Mouse (Mus musculus) neural tube, embryonic 15.5 days (tissue): Measurements from ENCODE around the gene Asap2. TPM values are rescaled to one million over a fixed set of nuclear protein-coding genes. Genes with fewer than 3 reads are reported as not detected.

Experiments
- ATAC-seq: fragments of 200-750 bp; cut with Nextera tagmentation; 2 replicates; pipeline ENCODE4 v1.8.0; 2017; ENCODE audit warnings: mild to moderate bottlenecking, moderate TSS enrichment, moderate library complexity; ENCODE audit not compliant: low FRiP score
- H3K27ac ChIP-seq: fragments of 300-500 bp; sonication (generic); replicated peaks from 2 replicates; pipeline ENCODE4 v1.5.1; 2015; ENCODE audit warnings: mild to moderate bottlenecking, inconsistent platforms
- H3K27me3 ChIP-seq: fragments of 300-500 bp; sonication (generic); replicated peaks from 2 replicates; pipeline ENCODE4 v1.6.1; 2015; ENCODE audit warnings: inconsistent platforms
- H3K36me3 ChIP-seq: fragments of 300-500 bp; sonication (generic); 2 replicates; pipeline ENCODE4 v1.6.1; 2015; ENCODE audit warnings: inconsistent platforms
- H3K4me1 ChIP-seq: fragments of 300-500 bp; sonication (generic); 2 replicates; pipeline ENCODE4 v1.6.1; 2015; ENCODE audit warnings: inconsistent platforms
- H3K4me2 ChIP-seq: fragments of 300-500 bp; sonication (generic); 2 replicates; pipeline ENCODE4 v1.6.1; 2015; ENCODE audit warnings: inconsistent platforms, mild to moderate bottlenecking, moderate library complexity
- H3K4me3 ChIP-seq: fragments of 300-500 bp; sonication (generic); replicated peaks from 2 replicates; pipeline ENCODE4 v1.5.1; 2015; ENCODE audit warnings: mild to moderate bottlenecking, inconsistent platforms
- H3K9ac ChIP-seq: fragments of 300-500 bp; sonication (generic); replicated peaks from 2 replicates; pipeline ENCODE4 v1.6.1; 2015; ENCODE audit warnings: mild to moderate bottlenecking, inconsistent platforms
- H3K9me3 ChIP-seq: fragments of 300-500 bp; sonication (generic); replicated peaks from 2 replicates; pipeline ENCODE4 v1.6.1; 2016; ENCODE audit warnings: inconsistent platforms
- WGBS: fragments of 180-500 bp; shearing (Covaris S2); methylation state at CpG from one replicate; pipeline ENCODE4 v1.1.7; 2015; ENCODE audit warnings: mixed read lengths; 5-methylcytosine and 5-hydroxymethylcytosine counted together
- polyA plus RNA-seq: library from polyadenylated mRNA; unstranded; fragments of >200 nt; fragmentation: Nextera tagmentation; extraction: Ambion mirVana; gene quantifications from 2 replicates; pipeline ENCODE4 v1.2.1, GENCODE M21; 2015

Gene Asap2
- polyA plus RNA-seq, 1 experiment from 2014 or later: 10.8 TPM

GRCm38 (mm10) chr12:21260494-21261256 is 270.4 kb downstream of the Asap2 start:
- Histone ChIP-seq H3K4me2 (no peak overlapping the region), H3K27ac (no peak overlapping the region), H3K36me3 (peaks cover 68% of the 10 kb centered on the region), H3K4me1 (no peaks in the 10 kb centered on the region), H3K9me3 (no peaks in the 10 kb centered on the region), H3K4me3 (no peak overlapping the region), H3K9ac (no peak overlapping the region), H3K27me3 (no peaks in the 10 kb centered on the region)
- 95% methylated on average over 6 of the region's 6 CpGs for WGBS
- no peak for ATAC-seq

GRCm38 (mm10) chr12:21261521-21261920 is 271.3 kb downstream of the Asap2 start:
- ATAC-seq: no peak
- H3K4me1 ChIP-seq: no peaks in the 10 kb centered on the region
- H3K4me2 ChIP-seq: no peak overlapping the region
- H3K36me3 ChIP-seq: peaks cover 68% of the 10 kb centered on the region
- 88% methylated on average over 4 of the region's 4 CpGs for WGBS
- no peak overlapping the region for H3K27ac ChIP-seq
- no peaks in the 10 kb centered on the region for H3K9me3 ChIP-seq
- H3K9ac ChIP-seq: no peak overlapping the region
- H3K27me3 ChIP-seq: no peaks in the 10 kb centered on the region
- no peak overlapping the region for H3K4me3 ChIP-seq

DNA sequence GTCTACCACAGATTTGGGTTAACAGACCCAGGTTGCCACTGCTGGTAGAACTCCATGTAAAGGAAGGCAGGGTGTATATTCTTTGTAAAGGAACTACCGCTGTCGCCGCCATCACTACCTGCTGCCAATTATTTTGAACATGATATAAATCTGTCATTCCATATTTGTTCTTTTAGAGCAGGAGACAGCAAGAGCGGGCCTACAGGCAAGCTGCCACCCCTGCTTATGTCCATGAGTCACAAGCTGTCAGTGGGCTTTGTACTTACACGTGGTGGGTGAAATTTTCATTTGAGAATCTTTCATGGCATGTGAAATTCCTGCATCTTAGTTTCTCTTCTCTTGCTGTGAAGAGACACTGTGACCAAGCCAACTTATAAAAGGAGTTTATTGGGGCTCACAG is 273.0 kb downstream of the Asap2 start:
- no peak for ATAC-seq
- no peak overlapping the region for H3K4me2 ChIP-seq
- no peak overlapping the region for H3K27ac ChIP-seq
- whole genome bisulfite sequencing: 96% methylated on average over 5 of the region's 5 CpGs
- H3K36me3 ChIP-seq: peaks cover 69% of the 10 kb centered on the region
- no peaks in the 10 kb centered on the region for H3K27me3 ChIP-seq
- H3K4me1 ChIP-seq: no peaks in the 10 kb centered on the region
- no peak overlapping the region for H3K9ac ChIP-seq
- H3K9me3 ChIP-seq: no peaks in the 10 kb centered on the region
- no peak overlapping the region for H3K4me3 ChIP-seq

DNA sequence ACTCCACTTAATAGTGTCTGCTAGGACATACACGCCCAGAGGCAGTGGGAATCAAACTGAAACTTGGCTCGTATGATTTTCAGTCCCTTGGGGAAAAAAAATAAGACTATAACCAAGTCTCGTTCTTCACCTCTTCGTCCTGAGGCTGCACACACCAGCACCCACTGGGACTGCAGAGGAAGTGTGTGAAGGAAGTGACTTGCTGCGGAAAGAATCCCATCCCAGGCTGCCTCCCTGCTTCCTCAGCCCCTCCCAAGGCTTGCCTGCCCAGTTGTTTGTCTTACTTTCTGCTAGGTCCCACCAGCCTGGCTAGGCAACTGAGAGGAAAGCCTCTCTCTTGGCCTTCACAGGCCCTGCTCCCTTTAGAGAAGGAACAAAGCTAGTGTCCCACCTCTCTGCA is 274.0 kb downstream of the Asap2 start:
- 86% methylated on average over 5 of the region's 5 CpGs for WGBS
- Histone ChIP-seq H3K27me3 (no peaks in the 10 kb centered on the region), H3K36me3 (peaks cover 68% of the 10 kb centered on the region), H3K4me2 (no peak overlapping the region), H3K4me1 (no peaks in the 10 kb centered on the region), H3K9me3 (no peaks in the 10 kb centered on the region), H3K9ac (no peak overlapping the region), H3K4me3 (no peak overlapping the region), H3K27ac (0 out of 2 replicates have a peak overlapping the region, but pooled peaks have one; percentile 37)
- ATAC-seq: no peak

DNA sequence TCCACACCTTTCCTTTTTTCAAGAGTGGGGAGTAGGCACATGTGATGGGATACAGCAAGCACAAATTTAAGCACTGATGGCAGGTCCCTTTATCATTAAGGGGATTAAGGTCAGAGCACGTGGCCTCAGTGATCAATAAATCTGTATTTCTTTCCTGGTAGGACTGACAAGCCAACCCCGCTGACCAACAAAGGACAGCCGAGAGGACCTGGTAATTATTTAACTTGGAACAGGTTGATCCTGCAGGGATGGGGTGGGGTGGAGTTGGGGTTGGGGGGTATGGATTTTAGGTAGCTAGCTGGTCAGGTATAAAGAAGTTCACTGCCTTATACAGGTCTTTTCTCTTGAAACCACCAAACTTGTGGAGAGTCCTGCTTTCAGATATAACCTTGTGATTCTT is 274.7 kb downstream of the Asap2 start:
- no peak for ATAC-seq
- WGBS: 87% methylated on average over 3 of the region's 3 CpGs
- H3K27me3 ChIP-seq: no peaks in the 10 kb centered on the region
- H3K4me1 ChIP-seq: no peaks in the 10 kb centered on the region
- H3K9ac ChIP-seq: no peak overlapping the region
- H3K4me3 ChIP-seq: no peak overlapping the region
- no peak overlapping the region for H3K4me2 ChIP-seq
- H3K27ac ChIP-seq: no peak overlapping the region
- H3K9me3 ChIP-seq: no peaks in the 10 kb centered on the region
- peaks cover 64% of the 10 kb centered on the region for H3K36me3 ChIP-seq

- Histone ChIP-seq H3K9me3 (no peaks in the 10 kb centered on the region), H3K27me3 (no peaks in the 10 kb centered on the region), H3K4me2 (no peak overlapping the region), H3K4me1 (no peaks in the 10 kb centered on the region), H3K36me3 (peaks cover 63% of the 10 kb centered on the region), H3K27ac (no peak overlapping the region), H3K9ac (no peak overlapping the region), H3K4me3 (no peak overlapping the region)
- 96% methylated on average over 4 of the region's 4 CpGs for WGBS
- no peak for ATAC-seq
Measured at GRCm38 (mm10) chr12:21265501-21265900, 275.2 kb downstream of the Asap2 start.

DNA sequence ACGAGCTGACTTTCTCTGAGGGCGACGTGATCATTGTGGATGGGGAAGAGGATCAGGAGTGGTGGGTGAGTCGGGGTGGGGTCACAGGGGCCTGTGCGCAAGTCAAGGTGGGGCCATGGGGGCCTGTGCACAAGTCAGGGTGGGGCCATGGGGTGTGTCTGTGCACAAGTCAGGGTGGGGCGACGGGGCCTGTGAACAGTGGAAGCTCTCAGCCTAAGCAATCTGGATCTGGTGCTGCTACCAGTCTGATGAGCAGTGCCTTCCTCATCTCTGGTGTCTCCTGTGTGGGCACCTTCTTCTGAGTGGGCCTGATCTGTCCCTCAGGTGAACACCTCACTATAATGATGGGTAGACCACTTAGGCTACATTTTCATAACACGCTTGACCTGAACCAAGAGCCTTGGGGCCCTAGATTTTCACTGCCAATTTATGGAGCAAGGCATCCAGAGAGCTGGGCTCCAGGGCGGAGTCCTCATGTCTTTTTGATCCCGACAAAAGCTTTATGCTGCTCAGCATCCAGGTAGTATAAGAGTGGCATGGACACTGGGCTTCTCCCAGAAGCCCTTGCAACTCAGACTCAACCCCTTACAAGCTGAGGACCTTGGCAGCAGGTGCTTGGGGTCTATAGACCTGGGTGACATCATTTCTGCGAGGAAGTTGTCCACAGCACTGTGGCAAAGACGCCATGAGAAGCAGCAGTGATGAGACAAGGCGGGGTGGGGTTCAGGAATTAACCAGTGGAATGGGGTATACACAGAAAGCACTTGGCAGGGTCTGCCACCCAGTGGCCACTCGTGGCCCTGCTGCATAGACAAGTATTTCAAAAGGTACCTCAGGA is 275.9 kb downstream of the Asap2 start:
- Histone ChIP-seq H3K4me2 (no peak overlapping the region), H3K27me3 (no peaks in the 10 kb centered on the region), H3K4me3 (no peak overlapping the region), H3K36me3 (peaks cover 65% of the 10 kb centered on the region), H3K9ac (no peak overlapping the region), H3K4me1 (no peaks in the 10 kb centered on the region), H3K27ac (no peak overlapping the region), H3K9me3 (no peaks in the 10 kb centered on the region)
- WGBS: 73% methylated on average over 14 of the region's 14 CpGs
- ATAC-seq: peak; percentile 91

DNA sequence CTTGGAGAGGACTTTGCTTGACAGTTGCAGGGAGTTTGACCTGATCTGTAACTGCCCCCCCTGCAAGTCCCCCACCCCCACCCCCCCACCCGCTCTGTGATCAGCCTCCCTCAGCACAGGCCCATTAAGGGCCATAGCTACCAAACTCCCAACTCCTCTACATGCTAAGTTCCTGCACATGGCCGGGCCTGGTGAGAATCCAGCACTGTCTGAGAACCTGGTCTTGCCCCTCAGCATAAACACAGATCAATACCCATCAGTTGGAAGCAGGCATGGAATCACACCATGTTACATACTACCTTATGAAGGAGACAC is 276.5 kb downstream of the Asap2 start:
- Histone ChIP-seq H3K9ac (no peak overlapping the region), H3K4me1 (no peaks in the 10 kb centered on the region), H3K4me3 (no peak overlapping the region), H3K9me3 (no peaks in the 10 kb centered on the region), H3K27me3 (no peaks in the 10 kb centered on the region), H3K4me2 (no peak overlapping the region), H3K27ac (no peak overlapping the region), H3K36me3 (peaks cover 67% of the 10 kb centered on the region)
- 90% methylated on average over 2 of the region's 2 CpGs for WGBS
- no peak for ATAC-seq

DNA sequence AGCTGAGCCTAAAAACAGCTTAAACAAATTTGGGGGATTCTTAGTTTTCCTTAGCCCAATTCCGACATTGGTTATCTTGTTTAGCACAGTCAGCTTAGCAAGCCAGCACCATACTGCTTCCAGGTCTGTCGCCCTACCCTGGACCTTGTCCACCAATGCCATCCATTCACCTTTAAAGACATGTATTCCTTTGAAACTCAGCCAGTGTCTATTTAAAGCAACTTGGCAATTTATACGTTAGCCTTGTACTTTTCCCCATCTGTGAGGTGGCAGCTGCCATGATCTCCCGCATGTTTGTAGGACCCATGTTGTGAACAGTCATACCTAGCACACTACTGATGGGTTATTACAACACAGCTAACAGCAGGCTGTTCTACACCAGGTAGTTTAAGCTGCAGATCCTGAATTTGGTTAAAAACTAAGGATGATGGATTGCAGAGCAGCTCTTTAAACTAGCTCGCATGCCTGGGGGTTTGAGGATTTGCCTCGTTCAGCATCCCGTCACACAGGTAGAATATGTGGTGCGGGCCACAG is 277.9 kb downstream of the Asap2 start:
- Histone ChIP-seq H3K9ac (no peak overlapping the region), H3K27me3 (no peaks in the 10 kb centered on the region), H3K4me2 (no peak overlapping the region), H3K36me3 (peaks cover 58% of the 10 kb centered on the region), H3K9me3 (no peaks in the 10 kb centered on the region), H3K4me3 (no peak overlapping the region), H3K4me1 (no peaks in the 10 kb centered on the region), H3K27ac (no peak overlapping the region)
- WGBS: 90% methylated on average over 8 of the region's 8 CpGs
- ATAC-seq: no peak

DNA sequence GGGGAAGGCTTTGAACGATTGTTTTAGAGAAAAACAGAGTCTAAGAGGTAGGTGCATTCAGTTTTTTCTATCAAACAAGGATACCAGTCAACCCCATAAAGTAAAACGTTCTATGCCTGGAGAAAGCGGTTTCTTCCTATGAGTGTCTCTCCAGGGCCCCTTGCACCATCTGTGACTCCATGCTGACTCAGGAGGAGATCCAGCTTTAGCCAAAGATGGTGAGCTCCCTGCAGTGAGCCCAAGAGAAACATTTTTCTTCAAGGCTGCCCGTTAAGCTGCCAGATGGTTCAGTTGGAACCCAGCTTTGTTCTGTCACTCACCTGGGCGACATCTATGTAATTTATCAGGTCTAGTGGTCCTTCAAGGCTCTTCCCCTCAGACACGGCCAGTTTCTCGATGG is 284.2 kb downstream of the Asap2 start:
- Histone ChIP-seq H3K36me3 (peaks cover 24% of the 10 kb centered on the region), H3K9me3 (no peaks in the 10 kb centered on the region), H3K4me2 (no peak overlapping the region), H3K27ac (no peak overlapping the region), H3K4me3 (no peak overlapping the region), H3K4me1 (no peaks in the 10 kb centered on the region), H3K27me3 (no peaks in the 10 kb centered on the region), H3K9ac (no peak overlapping the region)
- no peak for ATAC-seq
- 59% methylated on average over 7 of the region's 7 CpGs for WGBS

- Histone ChIP-seq H3K36me3 (0 out of 2 replicates have a peak, but pooled peaks cover 3% of the 10 kb centered on the region), H3K4me2 (no peak overlapping the region), H3K9ac (no peak overlapping the region), H3K4me3 (no peak overlapping the region), H3K4me1 (no peaks in the 10 kb centered on the region), H3K9me3 (no peaks in the 10 kb centered on the region), H3K27me3 (no peaks in the 10 kb centered on the region), H3K27ac (no peak overlapping the region)
- 96% methylated on average over 1 of the region's 1 CpGs for WGBS
- no peak for ATAC-seq
Measured at GRCm38 (mm10) chr12:21277352-21277864, 287.1 kb downstream of the Asap2 start.
